Mouse (Mus musculus) limb, embryonic 14.5 days (tissue): Measurements from ENCODE around the gene Cfap70. TPM values are rescaled to one million over a fixed set of nuclear protein-coding genes. Genes with fewer than 3 reads are reported as not detected.

Experiments used
- ATAC-seq: fragments of 200-750 bp; cut with Nextera tagmentation; 2 replicates; pipeline ENCODE4 v1.8.0; 2017; ENCODE audit warnings: low read depth, moderate number of reproducible peaks, moderate TSS enrichment; ENCODE audit not compliant: low FRiP score
- DNase-seq: peaks from one replicate; pipeline ENCODE4 v3.0.0-alpha.2; 2015; ENCODE audit warnings: low spot score
- H3K27ac ChIP-seq: fragments of 300-500 bp; sonication (generic); replicated peaks from 2 replicates; pipeline ENCODE4 v1.5.1; 2014; ENCODE audit warnings: low read depth, mild to moderate bottlenecking, low read length, moderate library complexity, mixed read lengths
- H3K27me3 ChIP-seq: fragments of 300-500 bp; sonication (generic); 2 replicates; pipeline ENCODE4 v1.6.1; 2014; ENCODE audit warnings: low read length, mixed read lengths; ENCODE audit not compliant: control insufficient read depth, insufficient read depth
- H3K36me3 ChIP-seq: fragments of 300-500 bp; sonication (generic); 2 replicates; pipeline ENCODE4 v1.6.1; 2014; ENCODE audit warnings: mild to moderate bottlenecking, low read length, moderate library complexity, mixed read lengths; ENCODE audit not compliant: control insufficient read depth, insufficient read depth
- H3K4me1 ChIP-seq: fragments of 300-500 bp; sonication (generic); 2 replicates; pipeline ENCODE4 v1.6.1; 2014; ENCODE audit warnings: antibody characterized with exemption, low read length, mixed read lengths; ENCODE audit not compliant: control insufficient read depth, insufficient read depth
- H3K4me2 ChIP-seq: fragments of 300-500 bp; sonication (generic); replicated peaks from 2 replicates; pipeline ENCODE4 v1.6.1; 2014; ENCODE audit warnings: low read depth, mild to moderate bottlenecking, low read length, moderate library complexity; ENCODE audit not compliant: severe bottlenecking
- H3K4me3 ChIP-seq: fragments of 300-500 bp; sonication (generic); replicated peaks from 2 replicates; pipeline ENCODE4 v1.5.1; 2014; ENCODE audit warnings: low read length
- H3K9ac ChIP-seq: fragments of 300-500 bp; sonication (generic); 2 replicates; pipeline ENCODE4 v1.6.1; 2014; ENCODE audit warnings: mild to moderate bottlenecking, low read depth, low read length, moderate library complexity; ENCODE audit not compliant: severe bottlenecking
- H3K9me3 ChIP-seq: fragments of 300-500 bp; sonication (generic); 2 replicates; pipeline ENCODE4 v1.6.1; 2016; ENCODE audit warnings: low read length; ENCODE audit not compliant: control insufficient read depth
- POLR2A ChIP-seq: fragments of 200-500 bp; IDR thresholded peaks from 2 replicates; pipeline ENCODE4 v1.8.0; 2012; ENCODE audit warnings: inconsistent platforms, mild to moderate bottlenecking, moderate library complexity, borderline replicate concordance; ENCODE audit not compliant: insufficient read depth, insufficient read length; ENCODE audit errors: extremely low read depth
- WGBS: fragments of 180-500 bp; shearing (Covaris S2); extraction: QIAGEN DNeasy Blood & Tissue Kit; methylation state at CpG from one replicate; pipeline ENCODE4 v1.1.7; 2014; 5-methylcytosine and 5-hydroxymethylcytosine counted together
- polyA plus RNA-seq, 2 experiments: library from polyadenylated mRNA; depleted of rRNA in 1 of 2; stranded (reverse) in 1 of 2; unstranded in 1 of 2; fragments of >200 nt; fragmentation: Nextera tagmentation in 1 of 2; extraction: Ambion mirVana in 1 of 2; gene quantifications; 2 replicates each; pipeline versions ENCODE4 v1.2.1 to v1.2.3; 2012 to 2014

Gene Cfap70
- polyA plus RNA-seq, 2 experiments = 0.30 to 0.76 TPM

DNA sequence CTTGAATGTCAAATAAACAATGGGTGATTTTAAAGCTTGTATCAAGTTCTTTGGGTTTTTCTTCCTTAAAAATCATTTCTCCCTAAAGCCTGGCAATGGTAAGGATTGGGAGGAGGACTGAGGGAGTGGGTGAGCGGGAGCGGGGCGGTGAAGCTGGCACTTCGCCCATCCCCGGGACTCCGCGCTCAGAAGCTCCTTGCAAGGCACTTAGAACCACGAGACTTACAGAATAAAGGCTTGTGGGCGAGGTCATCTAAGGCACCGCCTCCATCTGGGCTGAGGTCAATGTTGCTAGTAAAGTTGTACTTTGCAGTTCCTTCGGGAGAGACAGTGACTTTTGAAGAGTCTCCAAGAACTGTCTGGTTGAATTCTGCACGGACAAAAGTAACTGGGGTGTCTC, 4.8 kb downstream of the Cfap70 start:
- Histone ChIP-seq H3K36me3 (no peaks in the 10 kb centered on the region), H3K4me2 (no peak overlapping the region), H3K4me3 (no peak overlapping the region), H3K27ac (no peak overlapping the region), H3K9ac (no peak overlapping the region), H3K4me1 (peaks cover 8% of the 10 kb centered on the region; the same call in 1 of the 2 replicates), H3K27me3 (no peaks in the 10 kb centered on the region), H3K9me3 (no peaks in the 10 kb centered on the region)
- ATAC-seq (no peak), DNase-seq (no peak)
- no peak for TF ChIP-seq POLR2A
- 58% methylated on average over 12 of the region's 12 CpGs for WGBS

DNA sequence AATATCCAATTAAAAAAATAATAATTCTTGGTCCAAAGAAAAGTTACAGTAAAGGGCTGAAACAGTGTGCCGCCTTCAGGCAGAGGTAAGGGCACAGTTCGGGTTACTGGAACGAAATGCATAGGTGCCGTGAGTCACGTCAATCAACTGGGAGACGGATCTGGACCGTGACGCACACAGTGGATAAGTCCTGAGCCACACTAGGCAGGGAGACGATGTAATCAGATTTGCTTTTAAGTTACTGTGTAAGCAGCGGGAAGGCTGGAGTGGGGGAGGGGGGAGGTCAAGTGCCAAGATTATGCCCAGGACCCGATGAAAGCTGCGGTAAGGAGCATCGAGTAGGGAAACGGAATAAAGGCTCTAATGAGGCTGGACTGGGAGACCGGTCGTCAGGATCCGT, 9.8 kb downstream of the Cfap70 start:
- Histone ChIP-seq H3K9ac (no peak overlapping the region), H3K4me1 (no peaks in the 10 kb centered on the region), H3K9me3 (no peaks in the 10 kb centered on the region), H3K4me3 (no peak overlapping the region), H3K27me3 (no peaks in the 10 kb centered on the region), H3K4me2 (no peak overlapping the region), H3K36me3 (no peaks in the 10 kb centered on the region), H3K27ac (no peak overlapping the region)
- no peak for ATAC-seq
- no peak for TF ChIP-seq POLR2A
- DNase-seq = no peak
- WGBS = 72% methylated on average over 17 of the region's 17 CpGs

GRCm38 (mm10) chr14:20436976-20437375, 15.1 kb downstream of the Cfap70 start:
- Histone ChIP-seq H3K4me1 (no peaks in the 10 kb centered on the region), H3K36me3 (no peaks in the 10 kb centered on the region), H3K9ac (no peak overlapping the region), H3K4me2 (no peak overlapping the region), H3K4me3 (no peak overlapping the region), H3K27me3 (no peaks in the 10 kb centered on the region), H3K27ac (no peak overlapping the region), H3K9me3 (no peaks in the 10 kb centered on the region)
- DNase-seq (no peak), ATAC-seq (no peak)
- 70% methylated on average over 6 of the region's 6 CpGs for WGBS
- no peak for TF ChIP-seq POLR2A

- Histone ChIP-seq H3K36me3 (no peaks in the 10 kb centered on the region), H3K27me3 (no peaks in the 10 kb centered on the region), H3K9me3 (no peaks in the 10 kb centered on the region), H3K4me3 (no peak overlapping the region), H3K27ac (no peak overlapping the region), H3K9ac (no peak overlapping the region), H3K4me2 (no peak overlapping the region), H3K4me1 (no peaks in the 10 kb centered on the region)
- 88% methylated on average over 4 of the region's 4 CpGs for WGBS
- ATAC-seq = no peak
- no peak for DNase-seq
- no peak for TF ChIP-seq POLR2A
These were observed 19.6 kb downstream of the Cfap70 start for GRCm38 (mm10) chr14:20432420-20432819.

DNA sequence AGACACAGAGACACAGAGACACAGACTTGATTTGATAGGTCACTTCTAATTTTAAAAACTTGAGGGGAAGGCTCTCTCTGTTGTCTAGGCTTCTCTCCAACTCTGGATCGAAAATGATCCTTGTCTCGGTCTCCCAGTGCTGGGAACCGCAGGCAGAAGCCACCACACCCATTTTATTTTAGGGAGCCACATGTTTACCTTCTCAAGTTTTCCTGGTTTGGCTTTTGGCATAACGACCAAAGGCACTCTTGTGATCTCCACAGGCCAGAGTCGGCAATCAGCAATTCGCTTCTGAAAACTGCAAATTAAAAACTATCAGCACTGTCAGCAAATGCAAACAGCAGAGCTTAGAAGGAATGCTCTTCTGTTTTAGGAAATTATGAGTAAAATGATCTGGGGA, 20.3 kb downstream of the Cfap70 start:
- ATAC-seq (no peak), DNase-seq (peak; percentile 6)
- H3K9me3 ChIP-seq = no peaks in the 10 kb centered on the region
- no peaks in the 10 kb centered on the region for H3K4me1 ChIP-seq
- no peak overlapping the region for H3K4me3 ChIP-seq
- H3K9ac ChIP-seq = no peak overlapping the region
- TF ChIP-seq POLR2A = no peak
- no peak overlapping the region for H3K27ac ChIP-seq
- H3K27me3 ChIP-seq = no peaks in the 10 kb centered on the region
- H3K4me2 ChIP-seq = no peak overlapping the region
- no peaks in the 10 kb centered on the region for H3K36me3 ChIP-seq
- WGBS = 63% methylated on average over 6 of the region's 6 CpGs

- no peaks in the 10 kb centered on the region for H3K36me3 ChIP-seq
- no peaks in the 10 kb centered on the region for H3K4me1 ChIP-seq
- TF ChIP-seq POLR2A = no peak
- DNase-seq (no peak), ATAC-seq (no peak)
- H3K9me3 ChIP-seq = no peaks in the 10 kb centered on the region
- H3K27me3 ChIP-seq = no peaks in the 10 kb centered on the region
- 53% methylated on average over 1 of the region's 1 CpGs for WGBS
- no peak overlapping the region for H3K9ac ChIP-seq
- H3K4me3 ChIP-seq = no peak overlapping the region
- H3K27ac ChIP-seq = no peak overlapping the region
- H3K4me2 ChIP-seq = no peak overlapping the region
These were observed 22.2 kb downstream of the Cfap70 start for GRCm38 (mm10) chr14:20429833-20430232.
